Mouse (Mus musculus) hindbrain, embryonic 12.5 days (tissue): ENCODE data around the gene Slc35d2. TPM values are rescaled to one million over a fixed set of nuclear protein-coding genes. Genes with fewer than 3 reads are reported as not detected.

ENCODE experiments used
- ATAC-seq: fragments of 200-750 bp; cut with Nextera tagmentation; 2 replicates; pipeline ENCODE4 v1.8.0; 2017; ENCODE audit warnings: moderate TSS enrichment; ENCODE audit not compliant: low FRiP score
- H3K27ac ChIP-seq: fragments of 300-500 bp; sonication (generic); 2 replicates; pipeline ENCODE4 v1.5.1; 2016; ENCODE audit warnings: mild to moderate bottlenecking
- H3K27me3 ChIP-seq: fragments of 300-500 bp; sonication (generic); 2 replicates; pipeline ENCODE4 v1.6.1; 2016; ENCODE audit warnings: mild to moderate bottlenecking
- H3K36me3 ChIP-seq: fragments of 300-500 bp; sonication (generic); 2 replicates; pipeline ENCODE4 v1.6.1; 2016; ENCODE audit warnings: mild to moderate bottlenecking
- H3K4me1 ChIP-seq: fragments of 300-500 bp; sonication (generic); 2 replicates; pipeline ENCODE4 v1.6.1; 2016
- H3K4me2 ChIP-seq: fragments of 300-500 bp; sonication (generic); replicated peaks from 2 replicates; pipeline ENCODE4 v1.6.1; 2016; ENCODE audit warnings: mild to moderate bottlenecking
- H3K4me3 ChIP-seq: fragments of 300-500 bp; sonication (generic); 2 replicates; pipeline ENCODE4 v1.5.1; 2016; ENCODE audit warnings: mild to moderate bottlenecking
- H3K9ac ChIP-seq: fragments of 300-500 bp; sonication (generic); 2 replicates; pipeline ENCODE4 v1.6.1; 2016; ENCODE audit warnings: mild to moderate bottlenecking, moderate library complexity
- H3K9me3 ChIP-seq: fragments of 300-500 bp; sonication (generic); replicated peaks from 2 replicates; pipeline ENCODE4 v1.6.1; 2016; ENCODE audit warnings: mild to moderate bottlenecking
- WGBS: fragments of 180-500 bp; shearing (Covaris S2); methylation state at CpG from one replicate; pipeline ENCODE4 v1.1.7; 2016; 5-methylcytosine and 5-hydroxymethylcytosine counted together
- polyA plus RNA-seq: library from polyadenylated mRNA; unstranded; fragments of >200 nt; fragmentation: Nextera tagmentation; extraction: Ambion mirVana; gene quantifications from 2 replicates; pipeline ENCODE4 v1.2.1, GENCODE M21; 2016

Gene Slc35d2
- polyA plus RNA-seq, 1 experiment from 2014 or later: 5.9 TPM

DNA sequence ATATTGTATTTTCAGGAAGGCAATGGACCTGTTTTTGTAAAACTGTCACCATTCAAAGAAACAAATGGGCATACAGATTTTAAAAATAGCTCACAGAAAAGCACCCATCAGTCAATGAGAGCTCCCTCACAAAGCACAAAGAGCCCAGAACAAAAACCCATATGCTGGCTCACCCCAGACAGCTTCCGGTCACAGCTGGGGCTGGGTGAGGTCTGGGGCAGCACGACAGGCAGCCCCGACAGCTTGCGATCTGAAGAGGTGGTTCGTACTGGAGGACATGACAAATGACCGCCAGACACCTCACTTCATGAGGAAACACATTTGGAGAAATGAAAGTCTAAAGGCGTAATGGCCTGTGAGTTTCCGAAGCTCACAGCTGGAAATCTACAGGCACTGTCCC is 21.6 kb downstream of the Slc35d2 start:
- H3K4me1 ChIP-seq: peaks cover 20% of the 10 kb centered on the region
- peaks cover 12% of the 10 kb centered on the region for H3K27me3 ChIP-seq
- no peaks in the 10 kb centered on the region for H3K36me3 ChIP-seq
- no peak overlapping the region for H3K4me3 ChIP-seq
- no peaks in the 10 kb centered on the region for H3K9me3 ChIP-seq
- peak overlapping the region; percentile 49; the same call in 1 of the 2 replicates for H3K27ac ChIP-seq
- ATAC-seq: peak; percentile 83
- peak overlapping the region; percentile 18; the same call in 1 of the 2 replicates for H3K9ac ChIP-seq
- 7% methylated on average over 8 of the region's 8 CpGs for WGBS
- peak overlapping the region; percentile 36 for H3K4me2 ChIP-seq

DNA sequence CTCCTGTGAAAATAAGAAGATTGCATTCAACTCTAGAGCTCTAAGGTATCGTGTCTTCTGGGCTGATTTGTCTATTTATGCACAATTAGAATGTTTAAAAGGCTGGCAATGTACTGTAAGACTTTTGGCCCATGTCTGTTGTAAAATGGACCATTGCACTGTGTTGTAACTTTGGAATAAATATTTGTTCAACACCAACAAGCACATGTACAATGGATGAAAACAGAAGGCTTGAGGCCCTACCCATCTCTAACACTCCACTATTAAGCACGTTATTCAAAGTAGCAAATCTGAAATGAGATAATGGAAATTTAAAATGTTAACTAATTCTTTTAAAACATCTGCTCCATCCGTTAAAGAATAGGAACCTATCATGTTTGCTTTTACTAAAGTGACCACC is 22.1 kb downstream of the Slc35d2 start:
- Histone ChIP-seq H3K9me3 (no peaks in the 10 kb centered on the region), H3K27ac (peak overlapping the region; percentile 49; the same call in 1 of the 2 replicates), H3K4me2 (peak overlapping the region; percentile 36; the same call in 1 of the 2 replicates), H3K4me1 (peaks cover 20% of the 10 kb centered on the region), H3K4me3 (no peak overlapping the region), H3K36me3 (no peaks in the 10 kb centered on the region), H3K27me3 (peaks cover 12% of the 10 kb centered on the region), H3K9ac (no peak overlapping the region)
- ATAC-seq: peak; percentile 23
- WGBS: 36% methylated on average over 3 of the region's 3 CpGs

GRCm38 (mm10) chr13:64105690-64106089 is 23.5 kb downstream of the Slc35d2 start:
- Histone ChIP-seq H3K27ac (no peak overlapping the region), H3K9ac (no peak overlapping the region), H3K27me3 (peaks cover 12% of the 10 kb centered on the region), H3K36me3 (no peaks in the 10 kb centered on the region), H3K4me1 (peaks cover 20% of the 10 kb centered on the region), H3K4me3 (no peak overlapping the region), H3K9me3 (no peaks in the 10 kb centered on the region), H3K4me2 (no peak overlapping the region)
- ATAC-seq: no peak
- WGBS: 84% methylated on average over 3 of the region's 3 CpGs

GRCm38 (mm10) chr13:64100186-64100585 is 29.0 kb downstream of the Slc35d2 start:
- no peaks in the 10 kb centered on the region for H3K4me1 ChIP-seq
- no peak; the same call in 1 of the 2 replicates for ATAC-seq
- H3K4me3 ChIP-seq: no peak overlapping the region
- H3K9ac ChIP-seq: no peak overlapping the region
- WGBS: 70% methylated on average over 3 of the region's 3 CpGs
- H3K4me2 ChIP-seq: no peak overlapping the region
- peaks cover 12% of the 10 kb centered on the region for H3K27me3 ChIP-seq
- no peak overlapping the region for H3K27ac ChIP-seq
- no peaks in the 10 kb centered on the region for H3K9me3 ChIP-seq
- no peaks in the 10 kb centered on the region for H3K36me3 ChIP-seq

DNA sequence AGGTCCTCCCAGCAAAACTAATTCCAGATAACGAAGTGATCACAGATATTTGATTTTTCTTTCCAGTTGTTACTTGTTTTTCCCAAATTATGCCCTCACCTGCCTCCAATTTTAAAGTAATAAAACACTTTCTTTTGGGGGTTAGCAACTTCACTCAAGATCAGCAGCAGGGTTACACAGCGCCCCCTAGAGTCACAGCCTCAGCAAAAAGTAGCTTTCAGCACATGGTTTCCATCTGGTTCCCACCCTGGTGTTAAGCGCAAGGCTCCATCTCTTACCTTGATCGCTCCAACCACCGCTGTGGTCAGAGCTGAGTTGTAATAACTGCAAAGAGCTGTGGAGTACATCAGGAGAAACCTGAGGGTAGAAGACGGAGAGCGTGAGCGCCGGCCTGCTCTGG is 30.2 kb downstream of the Slc35d2 start:
- Histone ChIP-seq H3K27ac (no peak overlapping the region), H3K4me1 (no peaks in the 10 kb centered on the region), H3K9me3 (no peaks in the 10 kb centered on the region), H3K4me2 (no peak overlapping the region), H3K36me3 (no peaks in the 10 kb centered on the region), H3K27me3 (peaks cover 7% of the 10 kb centered on the region), H3K4me3 (no peak overlapping the region), H3K9ac (no peak overlapping the region)
- no peak for ATAC-seq
- 77% methylated on average over 9 of the region's 9 CpGs for WGBS

- H3K27ac ChIP-seq: no peak overlapping the region
- no peaks in the 10 kb centered on the region for H3K4me1 ChIP-seq
- H3K4me2 ChIP-seq: no peak overlapping the region
- no peak overlapping the region for H3K9ac ChIP-seq
- no peaks in the 10 kb centered on the region for H3K27me3 ChIP-seq
- 16% methylated on average over 1 of the region's 1 CpGs for WGBS
- no peaks in the 10 kb centered on the region for H3K9me3 ChIP-seq
- no peak for ATAC-seq
- H3K4me3 ChIP-seq: no peak overlapping the region
- no peaks in the 10 kb centered on the region for H3K36me3 ChIP-seq
These were observed 35.8 kb downstream of the Slc35d2 start for GRCm38 (mm10) chr13:64093341-64093740.

DNA sequence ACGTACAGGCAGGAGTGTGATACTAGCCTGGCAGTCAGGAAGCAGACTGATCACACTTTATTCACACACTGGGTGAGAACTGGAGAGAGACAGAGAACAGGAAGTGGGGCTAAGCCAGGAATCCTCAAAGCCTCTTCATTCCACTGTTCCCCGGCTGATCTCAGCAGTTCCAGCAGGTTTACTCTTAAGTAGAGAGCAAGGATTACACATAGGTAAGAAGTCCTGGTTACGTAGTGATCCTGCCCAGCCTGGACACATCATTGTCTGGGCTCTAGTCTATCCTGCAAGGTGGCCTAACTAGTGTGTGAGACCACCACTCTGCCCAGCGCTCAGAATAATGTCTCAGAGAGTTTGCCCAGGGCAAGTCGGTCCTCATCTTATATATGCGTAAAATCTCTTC is 36.4 kb downstream of the Slc35d2 start:
- WGBS: 80% methylated on average over 6 of the region's 6 CpGs
- Histone ChIP-seq H3K4me2 (no peak overlapping the region), H3K36me3 (no peaks in the 10 kb centered on the region), H3K4me3 (no peak overlapping the region), H3K9me3 (no peaks in the 10 kb centered on the region), H3K27me3 (no peaks in the 10 kb centered on the region), H3K9ac (no peak overlapping the region), H3K4me1 (no peaks in the 10 kb centered on the region), H3K27ac (no peak overlapping the region)
- no peak for ATAC-seq

GRCm38 (mm10) chr13:64092141-64092540 is 37.0 kb downstream of the Slc35d2 start:
- no peak overlapping the region for H3K9ac ChIP-seq
- no peak overlapping the region for H3K27ac ChIP-seq
- no peak overlapping the region for H3K4me3 ChIP-seq
- no peaks in the 10 kb centered on the region for H3K9me3 ChIP-seq
- no peaks in the 10 kb centered on the region for H3K36me3 ChIP-seq
- H3K4me1 ChIP-seq: no peaks in the 10 kb centered on the region
- WGBS: 66% methylated on average over 3 of the region's 3 CpGs
- no peak for ATAC-seq
- H3K4me2 ChIP-seq: no peak overlapping the region
- H3K27me3 ChIP-seq: no peaks in the 10 kb centered on the region

GRCm38 (mm10) chr13:64091006-64091405 is 38.2 kb downstream of the Slc35d2 start:
- H3K4me3 ChIP-seq: no peak overlapping the region
- H3K27me3 ChIP-seq: no peaks in the 10 kb centered on the region
- H3K27ac ChIP-seq: no peak overlapping the region
- H3K4me2 ChIP-seq: no peak overlapping the region
- 70% methylated on average over 7 of the region's 7 CpGs for WGBS
- no peaks in the 10 kb centered on the region for H3K36me3 ChIP-seq
- H3K4me1 ChIP-seq: no peaks in the 10 kb centered on the region
- no peaks in the 10 kb centered on the region for H3K9me3 ChIP-seq
- no peak for ATAC-seq
- H3K9ac ChIP-seq: no peak overlapping the region

DNA sequence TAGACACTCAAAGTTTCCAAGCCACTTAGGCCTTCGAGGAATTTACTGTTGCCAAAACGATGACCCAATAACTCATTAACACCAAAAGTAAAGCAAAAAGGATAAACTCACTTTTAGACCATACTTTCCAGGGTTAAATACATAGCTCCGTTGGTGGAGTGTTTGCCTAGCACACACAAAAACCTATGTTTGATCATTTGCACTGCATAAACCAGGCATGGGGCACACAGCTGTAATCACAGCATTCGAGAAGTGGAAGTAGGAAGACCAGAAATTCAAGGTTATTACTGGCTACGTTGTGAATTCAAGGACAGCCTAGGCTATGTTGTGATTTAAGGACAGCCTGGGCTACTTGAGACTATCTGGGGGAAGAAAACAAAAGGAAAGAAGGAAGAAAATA is 38.9 kb downstream of the Slc35d2 start:
- Histone ChIP-seq H3K27me3 (no peaks in the 10 kb centered on the region), H3K9ac (no peak overlapping the region), H3K36me3 (no peaks in the 10 kb centered on the region), H3K4me2 (no peak overlapping the region), H3K9me3 (no peaks in the 10 kb centered on the region), H3K27ac (no peak overlapping the region), H3K4me1 (no peaks in the 10 kb centered on the region), H3K4me3 (no peak overlapping the region)
- 92% methylated on average over 5 of the region's 5 CpGs for WGBS
- no peak for ATAC-seq

GRCm38 (mm10) chr13:64089130-64089529 is 40.0 kb downstream of the Slc35d2 start, which contains the start of gene Hsd17b3:
Gene Hsd17b3, minus strand, starts transcription at chr13:64089230.
- Histone ChIP-seq H3K4me2 (no peak within 1 kb of the TSS), H3K36me3 (no peaks in the 10 kb centered on the region), H3K27ac (no peak within 1 kb of the TSS), H3K27me3 (no peaks in the 10 kb centered on the region), H3K9me3 (no peaks in the 10 kb centered on the region), H3K4me3 (no peak within 1 kb of the TSS), H3K4me1 (no peaks in the 10 kb centered on the region), H3K9ac (no peak within 1 kb of the TSS)
- WGBS: 82% methylated on average over 4 of the region's 4 CpGs
- no peak for ATAC-seq

GRCm38 (mm10) chr13:64088057-64088456 is 41.1 kb downstream of the Slc35d2 start:
- no peaks in the 10 kb centered on the region for H3K4me1 ChIP-seq
- H3K36me3 ChIP-seq: no peaks in the 10 kb centered on the region
- ATAC-seq: no peak
- H3K4me2 ChIP-seq: no peak overlapping the region
- 82% methylated on average over 7 of the region's 7 CpGs for WGBS
- no peak overlapping the region for H3K9ac ChIP-seq
- H3K27ac ChIP-seq: no peak overlapping the region
- no peaks in the 10 kb centered on the region for H3K27me3 ChIP-seq
- H3K4me3 ChIP-seq: no peak overlapping the region
- no peaks in the 10 kb centered on the region for H3K9me3 ChIP-seq

GRCm38 (mm10) chr13:64086036-64086435 is 43.1 kb downstream of the Slc35d2 start:
- Histone ChIP-seq H3K4me1 (peaks cover 8% of the 10 kb centered on the region), H3K36me3 (no peaks in the 10 kb centered on the region), H3K27ac (no peak overlapping the region), H3K4me3 (no peak overlapping the region), H3K9ac (no peak overlapping the region), H3K27me3 (no peaks in the 10 kb centered on the region), H3K4me2 (no peak overlapping the region), H3K9me3 (no peaks in the 10 kb centered on the region)
- WGBS: 91% methylated on average over 5 of the region's 5 CpGs
- ATAC-seq: no peak
